Mouse (Mus musculus): ENCODE results near the gene Lrmda.

The Lrmda gene

GRCm38 (mm10) chr14:22712388-22712787 is 692.9 kb downstream of the Lrmda start:
- no peak for DNase-seq (ENCODE audit: low read depth, low spot score)

- no peak for DNase-seq (ENCODE audit: low read depth, low spot score)
These were observed 696.3 kb downstream of the Lrmda start for GRCm38 (mm10) chr14:22715581-22716378.

- no peak for DNase-seq (ENCODE audit: low read depth, low spot score)
These were observed 700.5 kb downstream of the Lrmda start for GRCm38 (mm10) chr14:22719968-22720367.

GRCm38 (mm10) chr14:22721845-22722244 is 702.3 kb downstream of the Lrmda start:
- no peak for DNase-seq (ENCODE audit: low read depth, low spot score)

- peak; percentile 63 for DNase-seq (ENCODE audit: low read depth, low spot score)
These were observed 708.0 kb downstream of the Lrmda start for GRCm38 (mm10) chr14:22727548-22727947.

- no peak for DNase-seq (ENCODE audit: low read depth, low spot score)
These were observed 709.2 kb downstream of the Lrmda start for GRCm38 (mm10) chr14:22728611-22729223.

GRCm38 (mm10) chr14:22738603-22739002 is 719.1 kb downstream of the Lrmda start:
- no peak for DNase-seq (ENCODE audit: low read depth, low spot score)

- no peak for DNase-seq (ENCODE audit: low read depth, low spot score)
These were observed 723.0 kb downstream of the Lrmda start for GRCm38 (mm10) chr14:22742527-22742926.

- DNase-seq (ENCODE audit: low read depth, low spot score), result no peak
These were observed 723.8 kb downstream of the Lrmda start for GRCm38 (mm10) chr14:22743264-22743663.

GRCm38 (mm10) chr14:22744701-22745100 is 725.2 kb downstream of the Lrmda start:
- no peak for DNase-seq (ENCODE audit: low read depth, low spot score)

GRCm38 (mm10) chr14:22745263-22745881 is 725.9 kb downstream of the Lrmda start:
- DNase-seq (ENCODE audit: low read depth, low spot score), result no peak

GRCm38 (mm10) chr14:22745882-22746480 is 726.5 kb downstream of the Lrmda start:
- no peak for DNase-seq (ENCODE audit: low read depth, low spot score)

- no peak for DNase-seq (ENCODE audit: low read depth, low spot score)
These were observed 728.3 kb downstream of the Lrmda start for GRCm38 (mm10) chr14:22747816-22748215.

- DNase-seq (ENCODE audit: low read depth, low spot score), result peak; percentile 54
These were observed 730.9 kb downstream of the Lrmda start for GRCm38 (mm10) chr14:22750409-22750808.

- no peak for DNase-seq (ENCODE audit: low read depth, low spot score)
These were observed 731.8 kb downstream of the Lrmda start for GRCm38 (mm10) chr14:22751290-22751689.

- DNase-seq (ENCODE audit: low read depth, low spot score), result no peak
These were observed 735.1 kb downstream of the Lrmda start for GRCm38 (mm10) chr14:22754633-22755032.

GRCm38 (mm10) chr14:22757493-22757892 is 738.0 kb downstream of the Lrmda start:
- DNase-seq (ENCODE audit: low read depth, low spot score), result no peak

GRCm38 (mm10) chr14:22759216-22759615 is 739.7 kb downstream of the Lrmda start:
- no peak for DNase-seq (ENCODE audit: low read depth, low spot score)

GRCm38 (mm10) chr14:22759673-22760072 is 740.2 kb downstream of the Lrmda start:
- no peak for DNase-seq (ENCODE audit: low read depth, low spot score)

- DNase-seq (ENCODE audit: low read depth, low spot score), result peak; percentile 2
These were observed 740.9 kb downstream of the Lrmda start for GRCm38 (mm10) chr14:22760241-22761039.

- DNase-seq (ENCODE audit: low read depth, low spot score), result no peak
These were observed 762.2 kb downstream of the Lrmda start for GRCm38 (mm10) chr14:22781709-22782108.

All from 3T3-L1 (cell line).